Mouse (Mus musculus): ENCODE results near the gene Kctd10. TPM values are rescaled to one million over a fixed set of nuclear protein-coding genes. Genes with fewer than 3 reads are reported as not detected.

The Kctd10 gene
- polyA plus RNA-seq (2014; fragmentation: Nextera tagmentation; extraction: Ambion mirVana) = 104 and 106 TPM in 2 replicates

- H3K4me2 ChIP-seq (ENCODE audit: low read length) = peak within 1 kb of the TSS; percentile 95
- H3K4me1 ChIP-seq (ENCODE audit: control insufficient read depth in 2 of 2, insufficient read depth in 2 of 2, low read length in 2 of 2) = peaks cover 19 to 56% of the 10 kb centered on the region in 2 experiments
- H3K4me3 ChIP-seq (ENCODE audit: control insufficient read depth in 1 of 2, insufficient read depth in 1 of 2, low read depth in 1 of 2, low read length in 2 of 2) = peak within 1 kb of the TSS; percentile 73 to 76
- no peaks in the 10 kb centered on the region for H3K9me3 ChIP-seq (ENCODE audit: control insufficient read depth, low read length)
- peak within 1 kb of the TSS; percentile 86 to 95 for H3K27ac ChIP-seq (replicated peaks in 1 of 2; ENCODE audit: control insufficient read depth in 1 of 2, insufficient read depth in 1 of 2, low read depth in 2 of 2, low read length in 2 of 2)
- peaks cover 31% of the 10 kb centered on the region for H3K36me3 ChIP-seq (ENCODE audit: control insufficient read depth, insufficient read depth, low read length)
- no peaks in the 10 kb centered on the region for H3K27me3 ChIP-seq (ENCODE audit: control insufficient read depth, insufficient read depth, low read length)
- WGBS = under 1% methylated on average over 74 of the region's 74 CpGs
- ATAC-seq (ENCODE audit: insufficient number of reproducible peaks, insufficient read depth, low FRiP score, low read depth) = peak; percentile 91
- peak within 1 kb of the TSS; percentile 84 for H3K9ac ChIP-seq (ENCODE audit: low read length)
Observed at GRCm38 (mm10) chr5:114380209-114381012, at the start of gene Kctd10, which contains the start of gene Ube3b. Gene Kctd10 (minus strand): TSS chr5:114380508. Gene Ube3b (plus strand): TSS chr5:114380607.

- Histone ChIP-seq H3K9ac (ENCODE audit: low read length) (no peak overlapping the region), H3K36me3 (ENCODE audit: control insufficient read depth, insufficient read depth, low read length) (peaks cover 7% of the 10 kb centered on the region; the same call in 1 of the 2 replicates), H3K4me3 (ENCODE audit: control insufficient read depth in 1 of 2, insufficient read depth in 1 of 2, low read depth in 1 of 2, low read length in 2 of 2) (no peak overlapping the region), H3K4me1 (ENCODE audit: control insufficient read depth in 2 of 2, insufficient read depth in 2 of 2, low read length in 2 of 2) (no peaks in the 10 kb centered on the region), H3K27ac (replicated peaks in 1 of 2; ENCODE audit: control insufficient read depth in 1 of 2, insufficient read depth in 1 of 2, low read depth in 2 of 2, low read length in 2 of 2) (no peak overlapping the region), H3K27me3 (ENCODE audit: control insufficient read depth, insufficient read depth, low read length) (no peaks in the 10 kb centered on the region), H3K9me3 (ENCODE audit: control insufficient read depth, low read length) (no peaks in the 10 kb centered on the region), H3K4me2 (ENCODE audit: low read length) (no peak overlapping the region)
- ATAC-seq (ENCODE audit: insufficient number of reproducible peaks, insufficient read depth, low FRiP score, low read depth) = no peak
- WGBS = 81% methylated on average over 7 of the region's 7 CpGs
Observed at GRCm38 (mm10) chr5:114429781-114430180, 49.5 kb upstream of the Kctd10 start.

- ATAC-seq (ENCODE audit: insufficient number of reproducible peaks, insufficient read depth, low FRiP score, low read depth) = no peak
Observed at GRCm38 (mm10) chr5:114428621-114429020, 48.3 kb upstream of the Kctd10 start.

GRCm38 (mm10) chr5:114426732-114427131 is 46.4 kb upstream of the Kctd10 start:
- WGBS = 65% methylated on average over 6 of the region's 6 CpGs
- Histone ChIP-seq H3K36me3 (ENCODE audit: control insufficient read depth, insufficient read depth, low read length) (no peaks in the 10 kb centered on the region), H3K9ac (ENCODE audit: low read length) (no peak overlapping the region), H3K4me1 (ENCODE audit: control insufficient read depth in 2 of 2, insufficient read depth in 2 of 2, low read length in 2 of 2) (peaks cover 0 to 4% of the 10 kb centered on the region in 2 experiments; a peak in 1 of 4 replicates), H3K27me3 (ENCODE audit: control insufficient read depth, insufficient read depth, low read length) (no peaks in the 10 kb centered on the region), H3K27ac (replicated peaks in 1 of 2; ENCODE audit: control insufficient read depth in 1 of 2, insufficient read depth in 1 of 2, low read depth in 2 of 2, low read length in 2 of 2) (no peak overlapping the region), H3K4me2 (ENCODE audit: low read length) (no peak overlapping the region), H3K4me3 (ENCODE audit: control insufficient read depth in 1 of 2, insufficient read depth in 1 of 2, low read depth in 1 of 2, low read length in 2 of 2) (no peak overlapping the region), H3K9me3 (ENCODE audit: control insufficient read depth, low read length) (no peaks in the 10 kb centered on the region)
- ATAC-seq (ENCODE audit: insufficient number of reproducible peaks, insufficient read depth, low FRiP score, low read depth) = no peak

More at GRCm38 (mm10) chr5:114428621-114429020, 48.3 kb upstream of the Kctd10 start:
- Histone ChIP-seq H3K27me3 (ENCODE audit: control insufficient read depth, insufficient read depth, low read length) (no peaks in the 10 kb centered on the region), H3K4me1 (ENCODE audit: control insufficient read depth in 2 of 2, insufficient read depth in 2 of 2, low read length in 2 of 2) (no peaks in the 10 kb centered on the region), H3K9ac (ENCODE audit: low read length) (no peak overlapping the region), H3K9me3 (ENCODE audit: control insufficient read depth, low read length) (no peaks in the 10 kb centered on the region), H3K4me2 (ENCODE audit: low read length) (no peak overlapping the region), H3K27ac (replicated peaks in 1 of 2; ENCODE audit: control insufficient read depth in 1 of 2, insufficient read depth in 1 of 2, low read depth in 2 of 2, low read length in 2 of 2) (no peak overlapping the region), H3K4me3 (ENCODE audit: control insufficient read depth in 1 of 2, insufficient read depth in 1 of 2, low read depth in 1 of 2, low read length in 2 of 2) (no peak overlapping the region), H3K36me3 (ENCODE audit: control insufficient read depth, insufficient read depth, low read length) (no peaks in the 10 kb centered on the region)
- WGBS = 78% methylated on average over 18 of the region's 18 CpGs

GRCm38 (mm10) chr5:114423961-114424360 is 43.7 kb upstream of the Kctd10 start:
- no peak for ATAC-seq (ENCODE audit: insufficient number of reproducible peaks, insufficient read depth, low FRiP score, low read depth)

GRCm38 (mm10) chr5:114422591-114422990 is 42.3 kb upstream of the Kctd10 start:
- H3K27ac ChIP-seq (replicated peaks in 1 of 2; ENCODE audit: control insufficient read depth in 1 of 2, insufficient read depth in 1 of 2, low read depth in 2 of 2, low read length in 2 of 2) = no peak overlapping the region
- no peaks in the 10 kb centered on the region for H3K9me3 ChIP-seq (ENCODE audit: control insufficient read depth, low read length)
- WGBS = 21% methylated on average over 5 of the region's 5 CpGs
- H3K4me1 ChIP-seq (ENCODE audit: control insufficient read depth in 2 of 2, insufficient read depth in 2 of 2, low read length in 2 of 2) = peaks cover 0 to 4% of the 10 kb centered on the region in 2 experiments; a peak in 1 of 4 replicates
- H3K36me3 ChIP-seq (ENCODE audit: control insufficient read depth, insufficient read depth, low read length) = peaks cover 40% of the 10 kb centered on the region
- no peak for ATAC-seq (ENCODE audit: insufficient number of reproducible peaks, insufficient read depth, low FRiP score, low read depth)
- H3K9ac ChIP-seq (ENCODE audit: low read length) = no peak overlapping the region
- no peaks in the 10 kb centered on the region for H3K27me3 ChIP-seq (ENCODE audit: control insufficient read depth, insufficient read depth, low read length)
- H3K4me2 ChIP-seq (ENCODE audit: low read length) = no peak overlapping the region
- no peak overlapping the region for H3K4me3 ChIP-seq (ENCODE audit: control insufficient read depth in 1 of 2, insufficient read depth in 1 of 2, low read depth in 1 of 2, low read length in 2 of 2)

More at GRCm38 (mm10) chr5:114423961-114424360, 43.7 kb upstream of the Kctd10 start:
- Histone ChIP-seq H3K4me2 (ENCODE audit: low read length) (no peak overlapping the region), H3K9me3 (ENCODE audit: control insufficient read depth, low read length) (no peaks in the 10 kb centered on the region), H3K27ac (replicated peaks in 1 of 2; ENCODE audit: control insufficient read depth in 1 of 2, insufficient read depth in 1 of 2, low read depth in 2 of 2, low read length in 2 of 2) (no peak overlapping the region), H3K27me3 (ENCODE audit: control insufficient read depth, insufficient read depth, low read length) (no peaks in the 10 kb centered on the region), H3K4me3 (ENCODE audit: control insufficient read depth in 1 of 2, insufficient read depth in 1 of 2, low read depth in 1 of 2, low read length in 2 of 2) (no peak overlapping the region), H3K9ac (ENCODE audit: low read length) (no peak overlapping the region), H3K36me3 (ENCODE audit: control insufficient read depth, insufficient read depth, low read length) (peaks cover 26% of the 10 kb centered on the region), H3K4me1 (ENCODE audit: control insufficient read depth in 2 of 2, insufficient read depth in 2 of 2, low read length in 2 of 2) (peaks cover 0 to 4% of the 10 kb centered on the region in 2 experiments; a peak in 1 of 4 replicates)
- WGBS = 87% methylated on average over 5 of the region's 5 CpGs

GRCm38 (mm10) chr5:114421561-114422298 is 41.4 kb upstream of the Kctd10 start:
- Histone ChIP-seq H3K27me3 (ENCODE audit: control insufficient read depth, insufficient read depth, low read length) (no peaks in the 10 kb centered on the region), H3K36me3 (ENCODE audit: control insufficient read depth, insufficient read depth, low read length) (peaks cover 48% of the 10 kb centered on the region), H3K9ac (ENCODE audit: low read length) (no peak overlapping the region), H3K4me1 (ENCODE audit: control insufficient read depth in 2 of 2, insufficient read depth in 2 of 2, low read length in 2 of 2) (peaks cover 0 to 6% of the 10 kb centered on the region in 2 experiments; a peak in 2 of 4 replicates), H3K27ac (replicated peaks in 1 of 2; ENCODE audit: control insufficient read depth in 1 of 2, insufficient read depth in 1 of 2, low read depth in 2 of 2, low read length in 2 of 2) (no peak overlapping the region), H3K4me3 (ENCODE audit: control insufficient read depth in 1 of 2, insufficient read depth in 1 of 2, low read depth in 1 of 2, low read length in 2 of 2) (no peak overlapping the region), H3K4me2 (ENCODE audit: low read length) (no peak overlapping the region), H3K9me3 (ENCODE audit: control insufficient read depth, low read length) (no peaks in the 10 kb centered on the region)
- 52% methylated on average over 11 of the region's 11 CpGs for WGBS
- no peak for ATAC-seq (ENCODE audit: insufficient number of reproducible peaks, insufficient read depth, low FRiP score, low read depth)

Data from heart, embryonic 14.5 days (tissue).